Mouse (Mus musculus): ENCODE measurements around the gene Nanp.

DNA sequence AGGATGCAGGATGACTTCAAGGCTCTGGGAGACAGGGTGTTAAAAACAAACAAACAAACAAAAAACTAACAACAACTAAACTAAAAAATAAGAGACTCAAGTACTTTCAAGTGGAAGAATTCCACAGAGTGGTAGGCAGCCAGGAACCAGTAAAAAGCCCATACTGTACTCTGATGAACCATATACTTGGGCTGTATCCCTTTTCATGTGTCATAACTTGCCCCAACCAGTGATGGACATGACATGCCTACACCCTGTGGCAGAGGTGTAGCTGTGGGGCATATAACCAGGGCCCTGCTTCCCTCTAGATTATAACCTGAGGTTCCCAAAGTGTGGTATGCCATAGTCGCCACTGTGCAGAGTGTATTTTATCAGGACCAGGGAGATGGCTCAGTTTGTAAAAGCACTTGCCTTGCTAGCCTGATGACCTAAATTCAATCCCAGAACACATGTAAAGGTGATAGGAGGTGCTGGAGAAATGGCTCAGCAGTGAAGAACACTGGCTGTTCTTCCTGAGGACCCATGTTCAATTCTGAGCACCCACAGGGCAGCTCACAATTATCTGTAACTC lies 29.6 kb downstream of the Nanp start:
- no peak for TF ChIP-seq CTCF (IDR thresholded peaks at IDR 0.05)
- TF ChIP-seq EP300 (IDR thresholded peaks at IDR 0.05): no peak

Data from lung, postnatal 0 days (tissue).